Comparison of ENCODE assay signal across 14 mouse cellular contexts in the genomic region with DNA sequence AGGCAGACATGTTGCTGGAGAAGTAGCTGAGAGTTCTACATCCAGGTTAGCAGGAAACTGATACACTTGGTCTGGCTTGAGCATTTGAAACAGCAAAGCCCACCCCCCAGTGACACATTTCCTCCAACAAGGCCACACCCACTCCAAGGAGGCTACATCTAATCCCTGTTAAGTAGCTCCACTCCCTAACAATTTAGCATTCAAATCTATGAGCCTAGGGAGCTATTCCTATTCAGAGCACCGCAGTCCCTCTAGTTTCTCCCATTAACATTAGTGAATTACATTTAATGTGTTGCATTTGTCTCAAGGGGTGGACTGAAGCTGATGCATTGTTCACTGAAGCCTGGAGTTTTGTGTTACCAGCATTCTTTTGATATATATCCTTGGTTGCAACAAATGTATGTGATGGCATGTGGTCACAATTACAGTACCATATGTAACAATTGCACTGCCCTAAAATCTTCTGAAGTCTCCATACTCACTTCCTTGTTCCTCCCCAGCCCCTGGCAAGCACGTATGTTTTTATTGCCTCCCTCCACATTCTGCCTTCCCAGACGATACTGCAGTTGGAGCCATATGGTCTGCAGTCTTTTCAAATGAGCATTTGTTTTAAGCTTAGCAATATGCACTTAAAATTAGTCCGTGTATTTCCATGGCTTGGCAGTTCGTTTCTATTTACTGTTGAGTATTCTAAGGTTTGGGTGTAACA. TPM values are rescaled to one million over a fixed set of nuclear protein-coding genes. Genes with fewer than 3 reads are reported as not detected.
DNase-seq lines count a peak whose midpoint lies in the region; ATAC-seq lines count a peak whose summit lies in the region.
"Had no signal": no experiment of that assay in that cellular context is flagged by ENCODE, and none has a peak within 500 bp of the region (broad histone marks: within the 10 kb centered on the region; RNA-seq: fewer than 3 reads in every experiment).

No protein-coding gene starts in this region.

- H3K36me3 ChIP-seq in embryonic facial prominence, embryonic 12.5 days: no peaks in the 10 kb centered on the region
- H3K36me3 ChIP-seq: hindbrain, embryonic 15.5 days had no signal

- H3K9me3 ChIP-seq in embryonic facial prominence, embryonic 12.5 days: no peaks in the 10 kb centered on the region
- H3K9me3 ChIP-seq: hindbrain, embryonic 15.5 days had no signal

- 0 out of 2 replicates have a peak, but pooled peaks have one; percentile 28 for ATAC-seq in embryonic facial prominence, embryonic 12.5 days (ENCODE audit: insufficient number of reproducible peaks, insufficient read depth, low FRiP score, low TSS enrichment)

- 42% methylated on average over 5 of the region's 5 CpGs for WGBS in embryonic facial prominence, embryonic 12.5 days

- no peak overlapping the region for H3K4me3 ChIP-seq in embryonic facial prominence, embryonic 12.5 days
- H3K4me3 ChIP-seq: hindbrain, embryonic 15.5 days had no signal

- peak overlapping the region; percentile 54; the same call in 1 of the 2 replicates for H3K27ac ChIP-seq in embryonic facial prominence, embryonic 12.5 days
- H3K27ac ChIP-seq: hindbrain, embryonic 15.5 days had no signal

- H3K4me1 ChIP-seq in embryonic facial prominence, embryonic 12.5 days: no peaks in the 10 kb centered on the region
- H3K4me1 ChIP-seq: hindbrain, embryonic 15.5 days had no signal

- no peak overlapping the region for H3K4me2 ChIP-seq in embryonic facial prominence, embryonic 12.5 days (replicated peaks)
- H3K4me2 ChIP-seq: hindbrain, embryonic 15.5 days; liver, embryonic 11.5 days had no signal

- no peak overlapping the region for H3K9ac ChIP-seq in embryonic facial prominence, embryonic 12.5 days
- H3K9ac ChIP-seq: hindbrain, embryonic 15.5 days had no signal

- H3K27me3 ChIP-seq in embryonic facial prominence, embryonic 12.5 days: no peaks in the 10 kb centered on the region
- H3K27me3 ChIP-seq: hindbrain, embryonic 15.5 days had no signal

- intact Hi-C loops in left cerebral cortex, postnatal 36 days (cut with DNase I): no loop called here
- intact Hi-C loops in left cerebral cortex, postnatal 4 days (cut with DNase I): no loop called here

- peak; percentile 19 to 22 for DNase-seq in left cerebral cortex, postnatal 36 days (ENCODE audit: low spot score in 2 of 2)
- no peak for DNase-seq in left cerebral cortex, postnatal 4 days
- peak; percentile 56 to 72 for DNase-seq in layer of hippocampus, adult 18-20 months (ENCODE audit: low spot score in 2 of 2)
- DNase-seq in right cerebral cortex, adult 2 months (ENCODE audit: low spot score in 2 of 2): peak; percentile 27 to 28
- DNase-seq in adrenal gland, postnatal 25 days: no peak
- DNase-seq in embryo, embryonic 9.5 days (ENCODE audit: extremely low spot score): no peak
- no peak for DNase-seq in T-cell, adult 2 months (ENCODE audit: low spot score)
- DNase-seq: cerebellum, adult 8-10 months; embryo, embryonic 11 days; kidney, adult 18-20 months; kidney, postnatal 4 days had no signal

RNA-seq across cellular contexts. Expression of gene Ttn, which starts 10.3 kb away (rescaled TPM):
- under 1 TPM; 0.36 to 0.81 TPM for total RNA-seq in left cerebral cortex, postnatal 36 days (2021)
- 1 to 10 TPM; 1.5 to 1.6 TPM for total RNA-seq in left cerebral cortex, postnatal 4 days (2021)
- polyA plus RNA-seq in embryonic facial prominence, embryonic 12.5 days (2016; fragmentation: Nextera tagmentation; extraction: Ambion mirVana): 21.9 and 24.1 TPM in 2 replicates
- 1 to 10 TPM; 1.1 to 2.0 TPM for total RNA-seq in layer of hippocampus, adult 18-20 months (2021)
- total RNA-seq in adrenal gland, postnatal 25 days (2021): 0.91 and 1.9 TPM in 2 replicates

Comparison
In these comparisons a context has a peak if more than half of its experiments do, and no peak if none do; other contexts are left out.
1. DNase-seq: peak in left cerebral cortex, postnatal 36 days (2 of 2), layer of hippocampus, adult 18-20 months (2 of 2) and right cerebral cortex, adult 2 months (2 of 2); none in left cerebral cortex, postnatal 4 days (single experiment), adrenal gland, postnatal 25 days (single experiment), embryo, embryonic 9.5 days (single experiment) and T-cell, adult 2 months (single experiment).